28 mouse cellular contexts compared by ENCODE assay signal in the genomic region with DNA sequence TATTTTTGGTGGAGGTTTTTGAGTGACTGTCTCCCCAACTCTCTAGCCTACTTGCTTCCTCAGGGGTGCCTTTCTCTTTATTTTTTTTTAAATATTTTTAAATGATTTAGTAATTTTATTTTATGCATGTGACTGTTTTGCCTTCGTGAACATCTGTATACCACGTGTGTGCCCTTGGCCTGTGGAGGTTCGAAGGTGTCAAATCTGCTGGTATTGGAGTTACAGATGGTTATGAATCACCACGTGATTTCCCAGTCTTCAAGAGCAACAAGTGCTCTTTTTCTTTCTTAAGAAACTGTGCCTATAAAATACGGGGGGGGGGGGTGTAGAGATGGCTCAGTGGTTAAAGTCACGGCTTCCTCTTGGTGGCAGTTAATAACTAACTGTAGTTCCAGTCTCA. TPM values are rescaled to one million over a fixed set of nuclear protein-coding genes. Genes with fewer than 3 reads are reported as not detected.
DNase-seq lines count a peak whose midpoint lies in the region; TF ChIP-seq lines count a peak whose summit lies in the region.
"Had no signal": no experiment of that assay in that cellular context is flagged by ENCODE, and none has a peak within 500 bp of the region (broad histone marks: within the 10 kb centered on the region; RNA-seq: fewer than 3 reads in every experiment).

No protein-coding gene starts in this region.

- H3K4me3 ChIP-seq in testis, adult 2 months (ENCODE audit: control insufficient read depth, low read depth, low read length), result peak overlapping the region; percentile 69; the same call in 1 of the 2 replicates

- no peak for TF ChIP-seq CTCF in testis, adult 2 months (IDR thresholded peaks at IDR 0.05; ENCODE audit: control insufficient read depth, insufficient read depth, insufficient replicate concordance, low read depth, low read length)

- no peaks in the 10 kb centered on the region for H3K27me3 ChIP-seq in testis, adult 2 months (ENCODE audit: control insufficient read depth, insufficient read depth, low read length)
- H3K27me3 ChIP-seq: Patski had no signal

- no peaks in the 10 kb centered on the region for H3K36me3 ChIP-seq in testis, adult 2 months (ENCODE audit: control insufficient read depth, insufficient read depth, low read length)
- H3K36me3 ChIP-seq: G1E had no signal

- no peak for TF ChIP-seq POLR2A in testis, adult 2 months (IDR thresholded peaks at IDR 0.05; ENCODE audit: control insufficient read depth, low read depth, low read length)

- no peak for DNase-seq in testis, postnatal 14 days (ENCODE audit: low spot score)
- peak; percentile 68 for DNase-seq in 3T3-L1 (ENCODE audit: low read depth, low spot score)
- peak; percentile 67 for DNase-seq in NIH3T3 (ENCODE audit: low read depth)
- DNase-seq in ZHBTc4 (ENCODE audit: low read depth, low spot score), result peak; percentile 5
- DNase-seq in layer of hippocampus, adult 8-10 months (ENCODE audit: low spot score in 2 of 2), result no peak
- DNase-seq in cerebellum, adult 8-10 months, result no peak
- DNase-seq in adrenal gland, postnatal 10 days, result no peak
- DNase-seq: adrenal gland, adult 2 months; adrenal gland, adult 8-10 months; adrenal gland, postnatal 14 days; adrenal gland, postnatal 25 days; adrenal gland, postnatal 36 days; B cell, adult 2 months; cerebellum, adult 11 months; cerebellum, adult 11-12 months; cerebellum, adult 18-20 months; cerebellum, adult 2 months; cerebellum, adult 9-10 months; cerebellum, adult 9-11 months had no signal

- H3K4me1 ChIP-seq in testis, adult 2 months (ENCODE audit: control insufficient read depth, insufficient read depth, low read length), result no peaks in the 10 kb centered on the region

- H3K27ac ChIP-seq in testis, adult 2 months (ENCODE audit: control insufficient read depth, insufficient read depth, low read depth, low read length), result no peak overlapping the region

RNA-seq across cellular contexts. Expression of a gene that starts 2.6 kb away (rescaled TPM):
- polyA plus RNA-seq in testis, adult 2 months (2012; rRNA removed), result 369 and 372 TPM in 2 replicates
- total RNA-seq in layer of hippocampus, adult 8-10 months (2022), result not detected
- total RNA-seq in adrenal gland, postnatal 10 days (2021), result not detected
- total RNA-seq: adrenal gland, adult 18-20 months; adrenal gland, adult 2 months; adrenal gland, adult 8-10 months; adrenal gland, postnatal 14 days; adrenal gland, postnatal 25 days; adrenal gland, postnatal 36 days; CH12.LX; MEL had no signal
- polyA plus RNA-seq: activated CD4-positive, CD25-positive, alpha-beta regulatory T cell, adult 4 months; adrenal gland, adult 2 months; brain, embryonic 14.5 days; CD4-positive, CD25-positive, alpha-beta regulatory T cell, adult 4 months; cerebellum, adult 2 months; G1E had no signal

RNA-seq across cellular contexts. Expression of a gene that starts 26.3 kb away (rescaled TPM):
- polyA plus RNA-seq in testis, adult 2 months (2012; rRNA removed), result 12.0 and 13.5 TPM in 2 replicates
- total RNA-seq in layer of hippocampus, adult 8-10 months (2022), result 10 to 100 TPM; 65.8 to 71.3 (median 69.3) TPM
- total RNA-seq in adrenal gland, postnatal 10 days (2021), result 100 to 1,000 TPM; 194 TPM

RNA-seq across cellular contexts. Expression of a gene that starts 42.2 kb away (rescaled TPM):
- polyA plus RNA-seq in testis, adult 2 months (2012; rRNA removed), result 1,251 and 1,390 TPM in 2 replicates
- total RNA-seq in layer of hippocampus, adult 8-10 months (2022), result under 1 TPM in 3 of 4 experiments, not detected in 1; 0.38 to 0.55 (median 0.54) TPM
- total RNA-seq in adrenal gland, postnatal 10 days (2021), result under 1 TPM in 1 of 2 experiments, not detected in 1; 0.70 TPM
- total RNA-seq: adrenal gland, adult 18-20 months; adrenal gland, postnatal 14 days; adrenal gland, postnatal 36 days; MEL had no signal
- polyA plus RNA-seq: G1E had no signal

RNA-seq across cellular contexts. Expression of a gene that starts 49.3 kb away (rescaled TPM):
- 54.0 and 56.2 TPM in 2 replicates for polyA plus RNA-seq in testis, adult 2 months (2012; rRNA removed)
- 1 to 10 TPM; 4.9 to 9.0 (median 6.6) TPM for total RNA-seq in layer of hippocampus, adult 8-10 months (2022)
- total RNA-seq in adrenal gland, postnatal 10 days (2021), result 10 to 100 TPM in 1 of 2 experiments, 1 to 10 TPM in 1; 9.5 to 14.1 TPM

Comparison
In these comparisons a context has a peak if more than half of its experiments do, and no peak if none do; other contexts are left out.
1. DNase-seq: peak in 3T3-L1 (single experiment), NIH3T3 (single experiment) and ZHBTc4 (single experiment); none in testis, postnatal 14 days (single experiment), layer of hippocampus, adult 8-10 months (0 of 2), cerebellum, adult 8-10 months (single experiment) and adrenal gland, postnatal 10 days (single experiment).